8 mouse cellular contexts compared by ENCODE assay signal in genomic region chr6:89659692-89660423, GRCm38 (mm10). TPM values are rescaled to one million over a fixed set of nuclear protein-coding genes. Genes with fewer than 3 reads are reported as not detected.
DNase-seq lines count a peak whose midpoint lies in the region; ATAC-seq and TF ChIP-seq lines count a peak whose summit lies in the region.

No protein-coding gene starts in this region.

- H3K9ac ChIP-seq in hindbrain, embryonic 13.5 days = no peak overlapping the region
- H3K9ac ChIP-seq in heart, embryonic 14.5 days (ENCODE audit: low read length) = no peak overlapping the region

- no peaks in the 10 kb centered on the region for H3K9me3 ChIP-seq in hindbrain, embryonic 10.5 days
- no peaks in the 10 kb centered on the region for H3K9me3 ChIP-seq in hindbrain, embryonic 13.5 days
- H3K9me3 ChIP-seq in heart, embryonic 14.5 days (ENCODE audit: control insufficient read depth, low read length) = no peaks in the 10 kb centered on the region

- no peaks in the 10 kb centered on the region for H3K27me3 ChIP-seq in hindbrain, embryonic 10.5 days (ENCODE audit: insufficient read depth, poor library complexity, severe bottlenecking)
- H3K27me3 ChIP-seq in hindbrain, embryonic 13.5 days = no peaks in the 10 kb centered on the region
- H3K27me3 ChIP-seq in heart, embryonic 14.5 days (ENCODE audit: control insufficient read depth, insufficient read depth, low read length) = no peaks in the 10 kb centered on the region

- peak; percentile 84 for TF ChIP-seq CTCF in lung, adult 2 months (IDR thresholded peaks at IDR 0.05; ENCODE audit: insufficient read depth, low read length)

- no peak overlapping the region for H3K27ac ChIP-seq in hindbrain, embryonic 10.5 days
- H3K27ac ChIP-seq in hindbrain, embryonic 13.5 days = no peak overlapping the region
- peak overlapping the region; percentile 46 to 79 for H3K27ac ChIP-seq in heart, embryonic 14.5 days (replicated peaks in 1 of 2; ENCODE audit: control insufficient read depth in 1 of 2, insufficient read depth in 1 of 2, low read depth in 2 of 2, low read length in 2 of 2)

- no peak overlapping the region for H3K4me2 ChIP-seq in hindbrain, embryonic 13.5 days
- H3K4me2 ChIP-seq in heart, embryonic 14.5 days (ENCODE audit: low read length) = peak overlapping the region; percentile 11; the same call in 1 of the 2 replicates

- TF ChIP-seq POLR2A in lung, adult 2 months (IDR thresholded peaks at IDR 0.05; ENCODE audit: borderline replicate concordance, extremely low read depth, low read depth, low read length) = no peak

- ATAC-seq in hindbrain, embryonic 13.5 days (ENCODE audit: low FRiP score) = no peak
- peak; percentile 71; the same call in 1 of the 2 replicates for ATAC-seq in heart, embryonic 14.5 days (ENCODE audit: insufficient number of reproducible peaks, insufficient read depth, low FRiP score, low read depth)
- ATAC-seq in inflammation-experienced regulatory T-cells, adult 6 months = no peak

- H3K4me3 ChIP-seq in hindbrain, embryonic 10.5 days = no peak overlapping the region
- H3K4me3 ChIP-seq in hindbrain, embryonic 13.5 days = no peak overlapping the region
- no peak overlapping the region for H3K4me3 ChIP-seq in heart, embryonic 14.5 days (ENCODE audit: control insufficient read depth in 1 of 2, insufficient read depth in 1 of 2, low read depth in 1 of 2, low read length in 2 of 2)
- H3K4me3 ChIP-seq in lung, adult 2 months (replicated peaks; ENCODE audit: extremely low read depth, low read depth, low read length) = no peak overlapping the region

- peaks cover 16% of the 10 kb centered on the region for H3K36me3 ChIP-seq in hindbrain, embryonic 10.5 days
- peaks cover 33% of the 10 kb centered on the region for H3K36me3 ChIP-seq in hindbrain, embryonic 13.5 days
- H3K36me3 ChIP-seq in heart, embryonic 14.5 days (ENCODE audit: control insufficient read depth, insufficient read depth, low read length) = peaks cover 12% of the 10 kb centered on the region; the same call in 1 of the 2 replicates

- peak; percentile 21 for DNase-seq in hindbrain, embryonic 10.5 days (ENCODE audit: low spot score)
- peak; percentile 30 to 40 for DNase-seq in B cell, adult 2 months
- peak; percentile 64 for DNase-seq in adipocyte (ENCODE audit: low spot score)
- peak; percentile 49 for DNase-seq in lung, adult 2 months
- peak; percentile 30 for DNase-seq in thymus, postnatal 14 days

- no peaks in the 10 kb centered on the region for H3K4me1 ChIP-seq in hindbrain, embryonic 10.5 days (replicated peaks)
- H3K4me1 ChIP-seq in hindbrain, embryonic 13.5 days (replicated peaks) = no peaks in the 10 kb centered on the region
- H3K4me1 ChIP-seq in heart, embryonic 14.5 days (ENCODE audit: control insufficient read depth in 2 of 2, insufficient read depth in 2 of 2, low read length in 2 of 2) = peaks cover 11 to 17% of the 10 kb centered on the region in 2 experiments
- H3K4me1 ChIP-seq in lung, adult 2 months (ENCODE audit: control insufficient read depth, insufficient read depth, low read length) = no peaks in the 10 kb centered on the region; the same call in 1 of the 2 replicates

- 35% methylated on average over 7 of the region's 7 CpGs for WGBS in hindbrain, embryonic 10.5 days
- 32% methylated on average over 7 of the region's 7 CpGs for WGBS in hindbrain, embryonic 13.5 days
- WGBS in heart, embryonic 14.5 days = 19% methylated on average over 7 of the region's 7 CpGs
- WGBS in lung, adult 2 months = 25% methylated on average over 7 of the region's 7 CpGs

RNA-seq across cellular contexts. Expression of gene Txnrd3, which starts 16.1 kb away (rescaled TPM):
- 9.9 and 12.0 TPM in 2 replicates for polyA plus RNA-seq in hindbrain, embryonic 10.5 days (2016; fragmentation: Nextera tagmentation; extraction: Ambion mirVana)
- 12.8 and 13.8 TPM in 2 replicates for polyA plus RNA-seq in hindbrain, embryonic 13.5 days (2015; fragmentation: Nextera tagmentation; extraction: Ambion mirVana)
- 14.3 and 15.4 TPM in 2 replicates for polyA plus RNA-seq in heart, embryonic 14.5 days (2014; fragmentation: Nextera tagmentation; extraction: Ambion mirVana)
- 13.8 and 15.5 TPM in 2 replicates for polyA plus RNA-seq in lung, adult 2 months (2012; rRNA removed)
- under 1 TPM in 2 of 3 experiments, not detected in 1; 0.48 to 0.74 TPM for polyA plus RNA-seq in inflammation-experienced regulatory T-cells, adult 6 months (2017; shearing (Covaris generic))

RNA-seq across cellular contexts. Expression of gene Vmn1r40, which starts 47.5 kb away (rescaled TPM):
- not detected in 2 replicates for polyA plus RNA-seq in hindbrain, embryonic 10.5 days (2016; fragmentation: Nextera tagmentation; extraction: Ambion mirVana)
- polyA plus RNA-seq in hindbrain, embryonic 13.5 days (2015; fragmentation: Nextera tagmentation; extraction: Ambion mirVana) = not detected in 2 replicates
- not detected in 2 replicates for polyA plus RNA-seq in heart, embryonic 14.5 days (2014; fragmentation: Nextera tagmentation; extraction: Ambion mirVana)
- polyA plus RNA-seq in lung, adult 2 months (2012; rRNA removed) = not detected in 2 replicates
- polyA plus RNA-seq in inflammation-experienced regulatory T-cells, adult 6 months (2017; shearing (Covaris generic)) = not detected

Comparison
In these comparisons a context has a peak if more than half of its experiments do, and no peak if none do; other contexts are left out.
1. H3K27ac ChIP-seq: peak in heart, embryonic 14.5 days (2 of 2); none in hindbrain, embryonic 10.5 days (single experiment) and hindbrain, embryonic 13.5 days (single experiment).
2. Peak in every context shown above with its lines, with median percentiles within 50 percentile points of each other: DNase-seq.